Mouse (Mus musculus) ES-E14 (cell line): Measurements from ENCODE around the gene Pabpc4.
"Not testable (repeated sequence)": the region's sequence is repeated elsewhere in the genome, so short reads cannot be mapped to it uniquely, and the experiment has no call there.

Experiments used
- CHD2 ChIP-seq: IDR thresholded peaks from 2 replicates; pipeline ENCODE4 v1.6.1; 2014; ENCODE audit warnings: mild to moderate bottlenecking, low read depth, low read length, inconsistent platforms
- HCFC1 ChIP-seq: IDR thresholded peaks from 2 replicates; pipeline ENCODE4 v1.6.1; 2012; ENCODE audit warnings: low read length, inconsistent platforms, borderline replicate concordance; ENCODE audit not compliant: insufficient read depth

DNA sequence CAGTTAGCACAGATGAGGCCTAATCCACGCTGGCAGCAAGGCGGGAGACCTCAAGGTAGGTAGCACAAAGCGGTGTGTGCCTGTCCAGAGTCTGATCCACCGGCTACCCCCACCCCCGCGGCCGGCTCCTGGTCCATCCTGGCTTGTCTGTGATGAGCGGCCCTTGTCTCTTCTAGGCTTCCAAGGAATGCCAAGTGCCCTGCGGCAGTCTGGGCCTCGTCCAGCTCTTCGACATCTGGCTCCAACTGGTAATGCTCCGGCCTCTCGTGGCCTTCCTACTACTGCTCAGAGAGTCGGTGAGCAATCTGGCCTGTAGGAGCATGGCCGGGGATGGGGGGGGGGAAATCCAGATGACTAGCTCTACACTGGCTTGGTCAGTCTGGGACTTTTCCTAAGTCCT is 32.9 kb downstream of the Pabpc4 start:
- TF ChIP-seq CHD2, HCFC1: not testable (repeated sequence)
